Mouse (Mus musculus): Measurements from ENCODE around the gene Rcan1.

DNA sequence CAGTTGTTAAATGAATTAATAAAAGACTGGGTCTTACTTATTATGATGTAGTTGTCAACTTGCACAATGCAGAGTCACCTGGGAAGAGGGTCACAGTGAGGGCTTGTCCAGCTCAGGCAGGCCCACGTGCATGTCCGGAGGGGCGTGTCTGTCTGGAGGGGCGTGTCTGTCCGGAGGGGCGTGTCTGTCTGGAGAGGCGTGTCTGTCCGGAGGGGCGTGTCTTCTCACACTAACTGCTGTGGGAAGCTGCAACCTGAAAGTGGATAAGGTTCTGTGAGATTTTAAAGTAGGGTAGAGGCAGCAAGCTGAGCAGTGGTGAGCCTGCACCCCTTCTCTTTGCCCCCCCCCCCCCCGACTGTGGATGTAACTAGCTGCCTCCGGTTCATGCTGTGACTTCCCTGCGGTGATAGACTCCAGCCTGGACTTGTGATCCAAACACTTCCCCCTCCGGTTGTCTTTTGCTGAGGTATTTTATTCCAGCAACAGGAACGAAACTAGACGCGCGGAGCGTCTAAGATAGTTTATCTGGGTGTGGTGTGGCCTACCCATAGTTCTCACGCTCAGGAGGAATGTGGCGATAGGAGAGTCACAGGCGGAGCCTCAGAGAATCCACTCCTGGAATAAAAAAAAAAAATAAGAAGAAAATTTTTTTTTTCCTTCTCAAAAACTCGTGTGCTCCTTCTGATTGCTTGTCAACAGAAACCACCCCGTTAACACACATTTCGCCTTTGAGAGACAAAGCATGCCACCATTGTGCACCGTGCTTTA, 4.6 kb upstream of the Rcan1 start:
- TF ChIP-seq POLR2A (IDR thresholded peaks at IDR 0.05; ENCODE audit: control insufficient read depth, low read depth, low read length): no peak
- TF ChIP-seq CTCF (IDR thresholded peaks at IDR 0.05; ENCODE audit: control insufficient read depth, insufficient read depth, insufficient replicate concordance, low read depth, low read length): no peak
